Mouse (Mus musculus) liver, embryonic 11.5 days (tissue): ENCODE measurements at regions not wholly inside any gene's neighbourhood (a gene's known extent, or its start where the extent isn't known, plus 50 kb on each side); places are given as distances from the start of the nearest gene placed in this dataset.

ENCODE experiments used
- ATAC-seq: fragments of 200-750 bp; cut with Nextera tagmentation; replicated peaks from 2 replicates; pipeline ENCODE4 v1.8.0; 2017; ENCODE audit warnings: moderate number of reproducible peaks, mild to moderate bottlenecking, moderate TSS enrichment, moderate library complexity; ENCODE audit not compliant: low FRiP score
- DNase-seq: peaks from one replicate; pipeline ENCODE4 v3.0.0-alpha.2; 2017; ENCODE audit warnings: low spot score
- H3K27ac ChIP-seq: fragments of 300-500 bp; sonication (generic); 2 replicates; pipeline ENCODE4 v1.5.1; 2014; ENCODE audit warnings: mild to moderate bottlenecking, low read depth, low read length, control low read depth
- H3K27me3 ChIP-seq: fragments of 300-500 bp; sonication (generic); replicated peaks from 2 replicates; pipeline ENCODE4 v1.6.1; 2014; ENCODE audit warnings: low read length, mixed read lengths; ENCODE audit not compliant: control insufficient read depth, insufficient read depth
- H3K36me3 ChIP-seq: fragments of 300-500 bp; sonication (generic); 2 replicates; pipeline ENCODE4 v1.6.1; 2014; ENCODE audit warnings: mild to moderate bottlenecking, low read length, moderate library complexity, mixed read lengths; ENCODE audit not compliant: control insufficient read depth, insufficient read depth
- H3K4me1 ChIP-seq: fragments of 300-500 bp; sonication (generic); replicated peaks from 2 replicates; pipeline ENCODE4 v1.6.1; 2014; ENCODE audit warnings: low read length, mixed read lengths; ENCODE audit not compliant: control insufficient read depth, insufficient read depth
- H3K4me2 ChIP-seq: fragments of 300-500 bp; sonication (generic); 2 replicates; pipeline ENCODE4 v1.6.1; 2014; ENCODE audit warnings: mild to moderate bottlenecking, control low read depth, moderate library complexity
- H3K4me3 ChIP-seq: fragments of 300-500 bp; sonication (generic); 2 replicates; pipeline ENCODE4 v1.5.1; 2014; ENCODE audit warnings: low read depth, low read length, control low read depth
- H3K9ac ChIP-seq: fragments of 300-500 bp; sonication (generic); 2 replicates; pipeline ENCODE4 v1.6.1; 2014; ENCODE audit warnings: low read depth, low read length, control low read depth
- H3K9me3 ChIP-seq: fragments of 300-500 bp; sonication (generic); 2 replicates; pipeline ENCODE4 v1.6.1; 2016; ENCODE audit warnings: low read length, inconsistent platforms, mixed read lengths; ENCODE audit not compliant: control insufficient read depth
- WGBS: fragments of 180-500 bp; shearing (Covaris S2); extraction: QIAGEN DNeasy Blood & Tissue Kit; methylation state at CpG from one replicate; pipeline ENCODE4 v1.1.7; 2014; 5-methylcytosine and 5-hydroxymethylcytosine counted together

DNA sequence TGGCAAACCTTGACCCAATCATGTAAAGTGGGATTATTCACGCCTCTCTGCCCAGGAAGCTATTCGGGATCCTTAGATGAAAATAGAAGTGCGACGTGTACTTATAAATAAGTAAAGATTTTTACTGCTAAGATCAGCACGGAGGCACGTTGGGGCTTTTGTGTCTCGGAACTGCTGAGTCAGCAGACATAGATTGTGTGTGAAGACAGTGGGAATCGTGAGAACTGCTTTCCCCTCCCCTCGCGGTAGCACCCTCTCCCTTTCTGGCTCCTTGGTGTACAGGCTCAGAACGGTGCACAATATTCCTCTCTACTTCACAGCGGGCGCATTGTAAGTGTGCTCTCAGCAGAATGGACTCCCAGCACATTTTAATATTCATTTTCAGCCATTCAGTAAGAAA lies 138.7 kb downstream of the Nhlrc3 start:
- no peaks in the 10 kb centered on the region for H3K36me3 ChIP-seq
- DNase-seq (no peak), ATAC-seq (no peak)
- H3K27ac ChIP-seq = no peak overlapping the region
- H3K27me3 ChIP-seq = no peaks in the 10 kb centered on the region
- no peak overlapping the region for H3K4me3 ChIP-seq
- 79% methylated on average over 13 of the region's 13 CpGs for WGBS
- no peak overlapping the region for H3K4me2 ChIP-seq
- no peaks in the 10 kb centered on the region for H3K9me3 ChIP-seq
- no peaks in the 10 kb centered on the region for H3K4me1 ChIP-seq
- no peak overlapping the region for H3K9ac ChIP-seq

DNA sequence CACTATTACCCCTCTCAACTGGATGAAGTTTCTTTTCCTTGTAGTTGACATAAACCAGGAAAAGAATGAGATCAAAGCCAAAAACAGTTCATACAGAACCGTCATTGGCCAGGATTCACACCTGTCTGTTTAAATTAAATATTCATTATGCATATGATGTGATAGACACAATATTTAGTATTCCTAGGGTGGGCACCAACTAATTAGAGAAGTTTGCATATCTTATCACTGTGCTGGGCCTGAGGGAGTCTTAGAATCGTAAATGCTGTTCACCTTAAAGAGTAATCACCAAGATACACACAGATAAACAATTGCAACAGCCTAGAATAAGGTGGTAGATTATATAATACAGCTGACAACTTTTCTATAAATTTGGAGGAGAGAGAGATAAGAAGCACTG lies 147.7 kb downstream of the Nhlrc3 start:
- Histone ChIP-seq H3K36me3 (no peaks in the 10 kb centered on the region), H3K27me3 (no peaks in the 10 kb centered on the region), H3K4me1 (no peaks in the 10 kb centered on the region), H3K9ac (no peak overlapping the region), H3K4me3 (no peak overlapping the region), H3K4me2 (no peak overlapping the region), H3K9me3 (no peaks in the 10 kb centered on the region), H3K27ac (no peak overlapping the region)
- no peak for ATAC-seq
- 60% methylated on average over 2 of the region's 2 CpGs for WGBS
- DNase-seq = no peak
